Mouse (Mus musculus) ES-Bruce4 (cell line): ENCODE data around the gene Celsr1. TPM values are rescaled to one million over a fixed set of nuclear protein-coding genes. Genes with fewer than 3 reads are reported as not detected.

Experiments
- H3K27ac ChIP-seq: 2 replicates; pipeline ENCODE4 v1.5.1; 2012; ENCODE audit warnings: low read length, inconsistent platforms; ENCODE audit not compliant: insufficient read depth
- H3K27me3 ChIP-seq: 2 replicates; pipeline ENCODE4 v1.6.1; 2012; ENCODE audit warnings: mild to moderate bottlenecking, low read length, inconsistent platforms; ENCODE audit not compliant: control insufficient read depth, poor library complexity, insufficient read depth, severe bottlenecking
- H3K36me3 ChIP-seq: 2 replicates; pipeline ENCODE4 v1.6.1; 2012; ENCODE audit warnings: inconsistent platforms, mild to moderate bottlenecking, low read length, moderate library complexity; ENCODE audit not compliant: control insufficient read depth, poor library complexity, insufficient read depth, severe bottlenecking
- H3K4me1 ChIP-seq: one replicate; pipeline ENCODE4 v1.8.1; 2011; ENCODE audit warnings: low read length; ENCODE audit not compliant: control insufficient read depth, insufficient read depth
- H3K4me3 ChIP-seq: 2 replicates; pipeline ENCODE4 v1.5.1; 2011; ENCODE audit warnings: low read depth, mild to moderate bottlenecking, low read length
- H3K9ac ChIP-seq: 2 replicates; pipeline ENCODE4 v1.6.1; 2012; ENCODE audit warnings: low read depth, mild to moderate bottlenecking, inconsistent platforms; ENCODE audit not compliant: poor library complexity, severe bottlenecking
- H3K9me3 ChIP-seq: replicated peaks from 2 replicates; pipeline ENCODE4 v1.6.1; 2012; ENCODE audit warnings: mild to moderate bottlenecking, low read length, inconsistent platforms; ENCODE audit not compliant: control insufficient read depth, poor library complexity, insufficient read depth, severe bottlenecking
- CTCF ChIP-seq: IDR thresholded peaks from one replicate; pipeline ENCODE4 v1.8.1; 2011; ENCODE audit warnings: low read depth, low read length
- EP300 ChIP-seq: IDR thresholded peaks from 2 replicates; pipeline ENCODE4 v1.6.1; 2011; ENCODE audit warnings: low read depth, low read length; ENCODE audit not compliant: insufficient read depth
- POLR2A ChIP-seq: IDR thresholded peaks from one replicate; pipeline ENCODE4 v1.8.1; 2011; ENCODE audit warnings: low read length; ENCODE audit not compliant: insufficient read depth
- polyA plus RNA-seq: library from polyadenylated mRNA; stranded (reverse); fragments of >200 nt; gene quantifications from 2 replicates; pipeline ENCODE4 v1.2.4, GENCODE M21; 2011; ENCODE audit warnings: low read depth; ENCODE audit not compliant: missing spikeins, insufficient read depth, insufficient read length

Gene Celsr1
- polyA plus RNA-seq, 1 experiment: 10.2 TPM

DNA sequence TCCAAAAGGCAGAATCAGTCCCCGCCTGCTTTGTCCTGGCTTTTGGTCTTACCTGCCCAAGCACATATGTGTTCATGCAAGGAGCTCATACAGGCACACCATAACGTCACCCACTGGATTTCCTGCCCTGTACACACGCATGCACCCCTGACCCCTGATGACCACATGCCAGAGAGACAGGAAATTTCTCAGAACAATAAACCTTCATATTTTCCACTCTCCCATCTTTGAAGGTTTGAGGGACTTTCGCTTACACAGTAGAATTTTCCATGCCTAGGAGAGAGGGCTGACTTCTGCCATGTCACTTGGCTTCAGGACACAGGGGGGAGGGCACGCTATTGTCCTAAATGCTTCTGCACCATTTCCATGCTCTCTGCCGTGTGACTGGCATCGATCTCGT is 13.6 kb downstream of the Celsr1 start:
- no peak overlapping the region for H3K4me3 ChIP-seq
- no peak overlapping the region for H3K9ac ChIP-seq
- peaks cover 5% of the 10 kb centered on the region for H3K4me1 ChIP-seq
- TF ChIP-seq POLR2A (no peak), EP300 (no peak), CTCF (no peak)
- H3K36me3 ChIP-seq: no peaks in the 10 kb centered on the region
- H3K27me3 ChIP-seq: no peaks in the 10 kb centered on the region
- no peaks in the 10 kb centered on the region for H3K9me3 ChIP-seq
- H3K27ac ChIP-seq: no peak overlapping the region

GRCm38 (mm10) chr15:86018753-86019512 is 14.6 kb downstream of the Celsr1 start:
- Histone ChIP-seq H3K4me3 (no peak overlapping the region), H3K36me3 (no peaks in the 10 kb centered on the region), H3K27me3 (no peaks in the 10 kb centered on the region), H3K9me3 (no peaks in the 10 kb centered on the region), H3K27ac (no peak overlapping the region), H3K9ac (no peak overlapping the region), H3K4me1 (peaks cover 7% of the 10 kb centered on the region)
- TF ChIP-seq POLR2A: no peak
- no peak for TF ChIP-seq EP300
- TF ChIP-seq CTCF: no peak

DNA sequence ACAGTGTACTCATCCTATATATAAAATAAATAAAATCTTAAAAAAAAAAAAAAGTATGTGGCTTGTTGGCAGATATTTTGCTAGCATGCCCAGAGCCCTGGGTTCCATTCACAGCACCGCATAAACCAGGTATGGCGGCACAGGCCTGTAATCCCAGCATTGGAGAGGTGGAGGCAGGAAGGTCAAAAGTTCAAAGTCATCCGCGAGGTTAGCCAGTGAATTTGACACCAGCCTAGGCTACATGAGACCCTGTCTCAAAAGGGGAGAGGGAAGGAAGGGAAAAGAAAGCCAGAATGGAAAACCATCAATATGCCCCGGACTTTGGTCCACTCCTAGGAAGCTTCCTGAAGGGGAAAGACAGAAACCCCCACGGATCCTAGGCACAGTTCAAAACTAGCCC is 16.2 kb downstream of the Celsr1 start:
- peak overlapping the region; percentile 5; the same call in 1 of the 2 replicates for H3K27ac ChIP-seq
- H3K27me3 ChIP-seq: no peaks in the 10 kb centered on the region
- H3K9me3 ChIP-seq: no peaks in the 10 kb centered on the region
- H3K9ac ChIP-seq: no peak overlapping the region
- H3K4me3 ChIP-seq: no peak overlapping the region
- no peak for TF ChIP-seq EP300
- TF ChIP-seq POLR2A: no peak
- TF ChIP-seq CTCF: no peak
- no peaks in the 10 kb centered on the region for H3K36me3 ChIP-seq
- H3K4me1 ChIP-seq: peaks cover 7% of the 10 kb centered on the region

DNA sequence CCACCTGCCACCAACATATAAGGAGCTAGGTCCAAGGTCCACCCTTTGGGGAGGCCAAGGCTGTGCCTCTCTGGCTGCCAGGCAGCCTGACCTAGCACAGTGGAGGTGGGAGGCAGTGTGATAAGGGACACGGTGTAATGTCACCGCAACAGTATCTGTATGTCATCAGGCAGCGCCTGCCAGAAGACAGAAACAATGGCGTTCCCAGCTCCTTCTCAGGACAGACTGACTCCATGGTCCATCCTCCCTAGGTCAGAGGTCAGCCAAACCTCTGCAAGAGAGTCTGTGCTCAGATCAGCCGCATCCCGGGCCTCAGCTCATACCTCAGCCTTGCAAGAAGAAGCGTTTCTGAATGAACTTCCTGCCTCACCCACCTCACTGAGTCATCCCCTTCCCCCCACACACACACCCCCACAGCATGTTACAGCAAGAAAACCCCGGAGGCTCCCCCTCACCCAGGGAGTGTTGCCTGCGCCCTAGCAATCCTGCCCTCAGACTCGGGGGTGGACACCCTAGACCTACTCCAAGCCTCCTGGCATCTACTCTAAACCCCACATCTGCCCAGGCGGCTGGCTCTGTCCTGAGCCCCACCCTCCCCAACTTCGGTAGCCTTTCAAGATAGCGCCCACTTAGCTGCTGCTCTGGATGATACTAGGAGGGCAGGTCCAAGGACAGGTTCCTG is 17.6 kb downstream of the Celsr1 start:
- Histone ChIP-seq H3K4me1 (peaks cover 7% of the 10 kb centered on the region), H3K4me3 (no peak overlapping the region), H3K9me3 (no peaks in the 10 kb centered on the region), H3K27ac (peak overlapping the region; percentile 18; the same call in 1 of the 2 replicates), H3K27me3 (no peaks in the 10 kb centered on the region), H3K9ac (no peak overlapping the region), H3K36me3 (no peaks in the 10 kb centered on the region)
- TF ChIP-seq POLR2A: no peak
- TF ChIP-seq EP300: no peak
- TF ChIP-seq CTCF: no peak

- H3K4me1 ChIP-seq: peaks cover 7% of the 10 kb centered on the region
- no peak overlapping the region for H3K27ac ChIP-seq
- H3K36me3 ChIP-seq: no peaks in the 10 kb centered on the region
- no peak for TF ChIP-seq EP300
- no peak for TF ChIP-seq POLR2A
- no peak for TF ChIP-seq CTCF
- no peaks in the 10 kb centered on the region for H3K27me3 ChIP-seq
- no peak overlapping the region for H3K4me3 ChIP-seq
- no peaks in the 10 kb centered on the region for H3K9me3 ChIP-seq
- H3K9ac ChIP-seq: no peak overlapping the region
These were observed 18.6 kb downstream of the Celsr1 start for GRCm38 (mm10) chr15:86015026-86015425.

DNA sequence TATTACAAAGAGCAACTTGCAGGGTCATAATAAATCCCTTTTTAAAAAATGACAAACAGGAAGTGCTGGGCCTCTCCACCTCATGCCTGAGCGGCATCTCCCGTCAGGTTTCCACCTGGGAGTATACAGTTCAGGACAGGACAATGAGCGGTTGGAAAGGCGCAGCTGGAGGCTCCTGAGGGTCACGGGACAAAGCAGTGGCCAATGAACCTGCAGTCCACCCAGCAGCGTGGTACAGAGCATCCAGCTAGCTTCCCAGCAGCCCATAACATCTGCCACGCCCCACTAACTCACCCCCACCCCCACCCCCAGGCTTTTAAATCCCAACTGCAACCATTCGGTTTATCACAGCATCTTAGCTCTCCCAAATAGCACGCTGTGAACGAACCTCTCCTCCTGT is 19.9 kb downstream of the Celsr1 start:
- H3K9ac ChIP-seq: no peak overlapping the region
- H3K4me3 ChIP-seq: no peak overlapping the region
- no peaks in the 10 kb centered on the region for H3K36me3 ChIP-seq
- no peak for TF ChIP-seq POLR2A
- 0 out of 2 replicates have a peak, but pooled peaks have one; percentile 41 for TF ChIP-seq EP300
- peaks cover 7% of the 10 kb centered on the region for H3K4me1 ChIP-seq
- no peaks in the 10 kb centered on the region for H3K9me3 ChIP-seq
- H3K27ac ChIP-seq: no peak overlapping the region
- H3K27me3 ChIP-seq: no peaks in the 10 kb centered on the region
